Mouse (Mus musculus) liver, embryonic 14.5 days (tissue): ENCODE data around the gene Themis3.

Experiments
- CTCF ChIP-seq: IDR thresholded peaks from 2 replicates; pipeline ENCODE4 v1.5.1; 2016; ENCODE audit warnings: antibody characterized with exemption, low read depth, control low read depth
- EP300 ChIP-seq: IDR thresholded peaks from 2 replicates; pipeline ENCODE4 v1.6.1; 2016; ENCODE audit warnings: antibody characterized with exemption, low read depth

DNA sequence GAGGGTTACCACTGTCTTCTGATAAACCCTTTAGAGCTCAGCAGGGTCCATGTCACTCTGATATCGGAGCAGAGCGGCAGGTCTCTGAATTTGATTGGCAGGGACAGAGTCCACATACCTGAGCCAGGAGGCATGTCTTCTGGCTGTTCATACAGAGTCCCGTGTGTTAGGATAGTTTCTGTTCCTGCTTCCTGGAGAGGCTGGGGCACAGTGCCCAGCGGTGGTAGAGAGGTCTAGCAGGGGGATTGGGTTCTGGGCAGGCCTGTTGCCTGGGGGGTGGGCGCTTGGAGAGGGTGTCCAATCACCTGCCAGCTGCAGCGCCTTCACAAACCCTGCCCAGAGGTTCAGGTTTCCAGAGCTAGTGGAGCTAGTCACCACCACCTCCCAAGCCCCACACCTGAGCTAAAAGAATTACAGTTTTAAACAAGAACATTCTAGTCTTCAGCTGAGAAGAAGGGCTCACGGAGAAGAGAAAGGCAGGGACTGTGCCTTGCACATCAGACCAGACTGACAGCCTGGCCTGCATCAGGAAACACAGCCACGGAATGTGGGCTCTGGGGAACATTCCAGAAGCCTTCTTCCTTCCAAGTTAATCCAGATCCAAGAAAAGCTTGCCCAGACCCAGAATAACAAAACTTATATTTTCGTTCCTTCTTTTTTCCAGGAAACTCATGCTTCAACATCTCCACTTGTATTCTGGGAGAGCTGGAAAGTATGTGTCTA, 3.9 kb downstream of the Themis3 start:
- TF ChIP-seq EP300 = no peak
- TF ChIP-seq CTCF = no peak
